Mouse (Mus musculus): ENCODE results near the gene Nek11.
A peak's percentile ranks its signal among the peaks of the same experiment; 100 is the strongest.

The Nek11 gene

GRCm38 (mm10) chr9:105313250-105313649 lies 82.1 kb downstream of the Nek11 start:
- peak; percentile 57 for DNase-seq (ENCODE audit: low spot score)

- no peak for DNase-seq (ENCODE audit: low spot score)
These were observed 82.6 kb downstream of the Nek11 start for GRCm38 (mm10) chr9:105312686-105313085.

- DNase-seq (ENCODE audit: low spot score) = peak; percentile 65
These were observed 85.6 kb downstream of the Nek11 start for GRCm38 (mm10) chr9:105309553-105310281.

GRCm38 (mm10) chr9:105306042-105306441 lies 89.3 kb downstream of the Nek11 start:
- no peak for DNase-seq (ENCODE audit: low spot score)

GRCm38 (mm10) chr9:105302230-105302629 lies 93.1 kb downstream of the Nek11 start:
- peak; percentile 50 for DNase-seq (ENCODE audit: low spot score)

GRCm38 (mm10) chr9:105301396-105301795 lies 93.9 kb downstream of the Nek11 start:
- no peak for DNase-seq (ENCODE audit: low spot score)

- DNase-seq (ENCODE audit: low spot score) = no peak
These were observed 94.5 kb downstream of the Nek11 start for GRCm38 (mm10) chr9:105300738-105301325.

GRCm38 (mm10) chr9:105284670-105285069 lies 110.7 kb downstream of the Nek11 start:
- no peak for DNase-seq (ENCODE audit: low spot score)

- DNase-seq (ENCODE audit: low spot score) = no peak
These were observed 112.6 kb downstream of the Nek11 start for GRCm38 (mm10) chr9:105282725-105283124.

- DNase-seq (ENCODE audit: low spot score) = no peak
These were observed 120.4 kb downstream of the Nek11 start for GRCm38 (mm10) chr9:105274925-105275324.

- no peak for DNase-seq (ENCODE audit: low spot score)
These were observed 121.0 kb downstream of the Nek11 start for GRCm38 (mm10) chr9:105274286-105274685.

- peak; percentile 3 for DNase-seq (ENCODE audit: low spot score)
These were observed 123.1 kb downstream of the Nek11 start for GRCm38 (mm10) chr9:105272241-105272640.

GRCm38 (mm10) chr9:105263140-105263539 lies 132.2 kb downstream of the Nek11 start:
- DNase-seq (ENCODE audit: low spot score) = no peak

- DNase-seq (ENCODE audit: low spot score) = no peak
These were observed 137.7 kb downstream of the Nek11 start for GRCm38 (mm10) chr9:105257668-105258067.

- no peak for DNase-seq (ENCODE audit: low spot score)
These were observed 141.2 kb downstream of the Nek11 start for GRCm38 (mm10) chr9:105254076-105254475.

GRCm38 (mm10) chr9:105252349-105253041 lies 142.8 kb downstream of the Nek11 start:
- DNase-seq (ENCODE audit: low spot score) = no peak

- no peak for DNase-seq (ENCODE audit: low spot score)
These were observed 144.1 kb downstream of the Nek11 start for GRCm38 (mm10) chr9:105251256-105251655.

GRCm38 (mm10) chr9:105244024-105244423 lies 151.3 kb downstream of the Nek11 start:
- DNase-seq (ENCODE audit: low spot score) = no peak

GRCm38 (mm10) chr9:105214434-105214833 lies 180.9 kb downstream of the Nek11 start:
- no peak for DNase-seq (ENCODE audit: low spot score)

- no peak for DNase-seq (ENCODE audit: low spot score)
These were observed 195.0 kb downstream of the Nek11 start for GRCm38 (mm10) chr9:105200305-105200704.

- DNase-seq (ENCODE audit: low spot score) = no peak
These were observed 208.6 kb downstream of the Nek11 start for GRCm38 (mm10) chr9:105186725-105187124.

- DNase-seq (ENCODE audit: low spot score) = no peak
These were observed 212.9 kb downstream of the Nek11 start for GRCm38 (mm10) chr9:105182392-105182791.

GRCm38 (mm10) chr9:105144992-105145391 lies 250.3 kb downstream of the Nek11 start, which contains the start of gene 1700080E11Rik:
Gene 1700080E11Rik, minus strand, starts transcription at chr9:105145092.
- no peak for DNase-seq (ENCODE audit: low spot score)

Measured in adipocyte (in vitro differentiated cells).